In genomic region chr10:110619193-110619592, GRCm38 (mm10) we compare ENCODE assay signal across 28 mouse cellular contexts.
DNase-seq lines count a peak whose midpoint lies in the region; ATAC-seq and TF ChIP-seq lines count a peak whose summit lies in the region.
"Had no signal": no experiment of that assay in that cellular context is flagged by ENCODE, and none has a peak within 500 bp of the region (broad histone marks: within the 10 kb centered on the region; RNA-seq: fewer than 3 reads in every experiment).

No protein-coding gene starts in this region.

- no peak overlapping the region for H3K4me3 ChIP-seq in left cerebral cortex, adult 2 months
- H3K4me3 ChIP-seq: forebrain, embryonic 13.5 days; hindbrain, embryonic 10.5 days; hindbrain, embryonic 15.5 days; kidney, embryonic 15.5 days; liver, embryonic 12.5 days; megakaryocyte, embryonic 14.5 days; midbrain, embryonic 12.5 days; myocyte; neural tube, embryonic 12.5 days; stomach, embryonic 15.5 days had no signal

- intact Hi-C loops in left cerebral cortex, adult 2 months (cut with DNase I): loop anchor here (2.0 kb wide), 1 partner anchor 18 kb away; no protein-coding TSS in a partner anchor
- intact Hi-C loops in left cerebral cortex, postnatal 14 days (cut with DNase I): no loop called here

- H3K27ac ChIP-seq in left cerebral cortex, adult 2 months: 0 out of 2 replicates have a peak overlapping the region, but pooled peaks have one; percentile 21
- H3K27ac ChIP-seq: forebrain, embryonic 13.5 days; hindbrain, embryonic 10.5 days; hindbrain, embryonic 15.5 days; kidney, embryonic 15.5 days; liver, embryonic 12.5 days; midbrain, embryonic 12.5 days; neural tube, embryonic 12.5 days; stomach, embryonic 15.5 days had no signal

- ATAC-seq in frontal cortex, adult (ENCODE audit: low TSS enrichment): peak; percentile 100
- ATAC-seq: forebrain, embryonic 13.5 days; liver, embryonic 12.5 days; liver, postnatal 0 days had no signal

- no peak for TF ChIP-seq CTCF in left cerebral cortex, adult 2 months (IDR thresholded peaks at IDR 0.05)

- DNase-seq in frontal cortex, postnatal 25 days (ENCODE audit: low spot score in 2 of 2): no peak
- DNase-seq in left cerebral cortex, adult 2 months (ENCODE audit: extremely low spot score in 1 of 2, low spot score in 2 of 2): peak in 1 of 2 experiments; percentile 24
- no peak for DNase-seq in left cerebral cortex, postnatal 14 days (ENCODE audit: low spot score in 2 of 2)
- peak; percentile 8 to 43 for DNase-seq in left cerebral cortex, adult 9 months (ENCODE audit: low spot score in 2 of 2)
- peak; percentile 12 to 28 for DNase-seq in right cerebral cortex, postnatal 36 days (ENCODE audit: low spot score in 2 of 2)
- no peak for DNase-seq in testis, postnatal 10 days (ENCODE audit: low spot score)
- DNase-seq: adrenal gland, postnatal 25 days; B cell, adult 2 months; cerebellum, adult 9-11 months; gastrocnemius, postnatal 14 days; heart, postnatal 14 days; kidney, adult 18-20 months; kidney, postnatal 25 days; liver, postnatal 0 days; lung, postnatal 36 days; thymus, adult 18-20 months; thymus, postnatal 25 days had no signal

Comparison
In these comparisons a context has a peak if more than half of its experiments do, and no peak if none do; other contexts are left out.
1. DNase-seq: peak in left cerebral cortex, adult 9 months (2 of 2) and right cerebral cortex, postnatal 36 days (2 of 2); none in frontal cortex, postnatal 25 days (0 of 2), left cerebral cortex, postnatal 14 days (0 of 2) and testis, postnatal 10 days (single experiment).